Mouse (Mus musculus) forelimb bud, embryonic 11.5 days (tissue): ENCODE data around the gene Optc.
A peak's percentile ranks its signal among the peaks of the same experiment; 100 is the strongest.

Source experiments
- DNase-seq: peaks from one replicate; pipeline ENCODE4 v3.0.0-alpha.2; 2012; ENCODE audit warnings: low read depth, low spot score

The Optc gene

DNA sequence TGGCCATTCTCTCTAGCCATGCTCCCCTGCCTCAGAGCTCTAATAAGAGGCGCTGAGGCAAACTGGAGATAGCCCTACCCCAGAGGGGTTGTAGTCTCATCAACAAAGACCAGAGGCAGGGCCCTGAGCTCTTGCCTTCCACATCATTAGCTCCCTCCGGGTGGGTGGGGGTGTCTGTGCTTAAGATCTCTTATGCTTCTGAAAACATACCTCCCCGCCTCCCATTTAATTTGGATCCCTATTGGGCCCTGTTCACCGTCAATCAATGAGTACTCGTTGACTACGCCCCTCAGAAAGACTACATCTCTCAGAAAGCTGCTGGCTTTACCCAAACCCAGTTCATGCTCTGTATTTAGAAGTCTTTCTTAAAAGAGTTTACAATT lies 10.3 kb upstream of the Optc start:
- no peak for DNase-seq

DNA sequence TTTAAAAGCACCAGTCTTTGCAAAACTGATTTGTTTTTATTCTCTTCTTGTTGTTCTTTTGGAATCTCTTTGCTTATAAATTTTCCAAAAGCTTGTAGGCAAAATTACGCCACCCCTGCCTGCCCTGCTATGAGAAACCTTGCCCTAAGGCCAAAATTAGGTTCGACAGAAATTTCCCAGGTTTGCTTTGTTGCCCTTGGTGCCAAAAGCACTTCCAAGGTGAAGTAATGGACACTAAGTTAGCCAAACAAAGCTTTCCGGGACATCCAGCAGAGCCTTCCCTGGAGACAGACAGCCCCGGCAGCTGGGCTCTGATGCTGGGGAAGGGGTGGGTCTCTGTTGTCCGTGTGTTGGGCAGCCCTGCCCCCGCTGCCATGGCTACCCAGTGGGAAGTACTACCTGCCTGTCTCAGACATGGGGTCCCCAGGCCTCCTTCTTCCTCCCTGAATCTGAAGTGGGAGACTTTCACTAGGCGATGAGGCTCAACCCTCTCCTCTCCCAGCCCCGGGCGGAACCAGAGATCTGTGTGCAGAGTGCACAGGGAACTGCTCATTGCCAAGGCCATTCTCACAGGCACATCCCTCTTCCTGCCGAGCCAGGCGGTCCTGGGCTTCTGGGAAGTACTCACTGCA lies 9.8 kb upstream of the Optc start:
- no peak for DNase-seq

DNA sequence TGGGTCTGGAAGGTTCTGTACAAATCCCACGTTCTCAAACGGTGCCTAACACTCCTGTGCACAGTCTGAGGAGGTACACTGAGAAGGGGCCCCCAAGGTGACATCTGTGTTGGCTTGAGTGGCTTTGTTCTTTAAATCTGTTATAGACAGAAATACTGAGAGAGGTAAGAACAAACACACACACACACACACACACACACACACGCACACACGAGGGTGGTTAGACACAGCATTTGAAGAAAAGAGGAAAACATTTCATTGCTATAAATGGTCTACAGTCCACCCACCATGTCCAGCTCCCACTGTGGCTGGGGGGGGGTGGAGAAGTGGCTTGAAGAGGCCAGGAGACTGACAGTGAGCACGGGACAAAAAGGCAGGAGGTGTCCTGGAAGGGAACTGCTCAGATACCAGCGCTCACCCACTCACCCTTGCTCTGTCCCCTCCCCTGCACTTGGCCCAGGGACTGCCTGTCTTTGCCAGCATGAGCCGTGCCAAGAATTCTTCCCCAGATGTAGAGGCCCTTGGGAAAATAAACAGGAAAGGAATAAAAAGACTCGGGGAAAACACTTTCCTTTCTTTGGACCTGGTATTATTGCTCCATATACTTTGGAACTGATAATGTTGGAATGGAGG lies 8.0 kb upstream of the Optc start:
- no peak for DNase-seq

DNA sequence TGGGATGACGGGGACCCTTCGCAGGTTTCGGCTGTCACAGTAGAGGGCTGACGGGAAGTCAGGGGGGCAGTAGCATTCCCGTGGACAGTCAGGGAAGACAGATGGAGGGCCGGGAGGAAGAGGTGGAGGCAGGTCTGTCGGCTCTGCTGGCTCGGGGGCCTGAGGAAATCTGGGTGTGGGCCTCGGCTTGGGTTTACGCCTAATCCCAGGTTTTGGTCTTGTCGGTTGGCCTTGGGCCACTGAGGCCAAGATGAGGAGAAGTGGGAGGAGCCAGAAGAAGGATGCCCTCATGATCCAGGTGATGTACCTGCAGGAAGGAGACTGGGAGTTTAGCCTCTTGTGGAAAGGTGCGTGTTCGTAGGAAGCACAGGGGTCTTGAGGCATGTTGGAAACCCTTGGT lies 7.3 kb upstream of the Optc start:
- no peak for DNase-seq

DNA sequence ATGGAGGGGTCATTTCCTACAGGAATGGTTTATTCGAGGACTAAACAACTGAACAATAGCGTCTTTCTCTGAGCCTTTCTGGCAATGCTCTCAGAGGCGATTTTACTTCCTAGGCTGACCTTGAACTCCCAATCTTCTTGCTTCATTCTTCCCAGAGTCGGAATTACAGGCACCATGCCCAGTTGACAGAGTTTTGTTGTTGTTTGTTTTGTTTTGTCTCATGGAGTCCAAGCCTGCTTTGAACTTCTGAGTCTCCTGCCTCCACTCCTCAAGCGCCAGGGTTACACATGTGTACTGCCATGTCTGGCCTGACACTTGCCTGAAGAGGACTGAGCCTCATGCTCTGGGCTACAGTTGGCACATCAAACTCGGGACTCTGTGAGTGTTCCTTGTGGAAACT lies 5.2 kb upstream of the Optc start:
- no peak for DNase-seq

DNA sequence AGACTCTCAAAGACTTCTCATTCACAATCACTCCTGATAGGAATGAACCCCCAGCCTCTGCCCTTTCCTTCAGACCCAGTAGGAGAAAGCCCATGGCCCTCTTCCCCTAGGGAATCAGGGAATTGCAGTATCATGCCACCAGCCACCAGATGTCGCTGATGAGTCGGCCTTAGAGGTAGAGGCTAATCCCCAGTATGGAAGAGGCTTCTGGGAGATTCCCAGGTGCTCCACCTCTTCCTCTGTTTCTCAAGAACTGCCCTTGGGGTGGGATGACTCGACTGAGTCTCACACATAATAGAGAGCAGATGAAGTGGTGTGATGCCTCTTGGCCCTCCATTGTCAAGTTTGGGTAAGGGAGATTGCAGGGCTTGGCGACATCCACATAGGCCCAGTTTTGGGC lies 3.7 kb upstream of the Optc start:
- DNase-seq = peak; percentile 76

DNA sequence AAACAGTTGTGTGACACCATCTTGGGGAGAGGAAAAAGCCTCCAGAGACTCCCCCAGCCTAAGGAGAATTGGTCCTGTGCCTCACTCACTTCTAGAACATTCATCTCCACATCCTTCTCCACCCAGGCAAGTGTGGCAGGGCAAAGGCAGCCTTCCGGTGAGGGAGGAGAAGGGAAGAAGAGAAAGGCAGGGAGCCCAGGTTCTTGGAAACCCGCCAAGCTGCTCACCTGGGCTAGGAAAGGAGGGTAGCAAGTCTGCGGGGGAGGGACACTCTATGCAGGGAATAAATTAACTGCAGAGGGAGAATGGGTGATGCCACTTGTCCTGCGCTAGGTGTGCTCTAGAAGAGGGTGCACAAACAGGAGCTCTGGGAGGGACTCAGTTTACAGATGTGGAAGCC lies 3.2 kb upstream of the Optc start:
- DNase-seq = no peak

DNA sequence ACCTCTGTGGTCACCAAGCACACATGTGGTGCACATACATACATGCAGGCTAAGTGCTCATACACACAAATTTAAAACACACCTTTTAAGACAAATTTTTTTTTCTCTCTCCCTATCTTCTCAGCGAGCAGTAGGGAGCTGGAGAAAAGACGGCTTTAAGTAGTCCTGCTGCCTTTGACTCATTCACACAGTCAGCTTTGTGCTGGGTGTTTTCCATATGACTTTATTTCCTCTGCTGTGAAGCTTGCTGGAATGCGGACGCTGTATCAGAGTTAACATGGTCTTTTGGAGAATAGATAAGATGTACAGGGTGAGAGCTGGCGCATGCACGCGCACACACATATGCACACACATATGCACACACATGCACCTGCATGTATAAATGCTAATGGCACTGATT lies 2.3 kb upstream of the Optc start:
- no peak for DNase-seq

DNA sequence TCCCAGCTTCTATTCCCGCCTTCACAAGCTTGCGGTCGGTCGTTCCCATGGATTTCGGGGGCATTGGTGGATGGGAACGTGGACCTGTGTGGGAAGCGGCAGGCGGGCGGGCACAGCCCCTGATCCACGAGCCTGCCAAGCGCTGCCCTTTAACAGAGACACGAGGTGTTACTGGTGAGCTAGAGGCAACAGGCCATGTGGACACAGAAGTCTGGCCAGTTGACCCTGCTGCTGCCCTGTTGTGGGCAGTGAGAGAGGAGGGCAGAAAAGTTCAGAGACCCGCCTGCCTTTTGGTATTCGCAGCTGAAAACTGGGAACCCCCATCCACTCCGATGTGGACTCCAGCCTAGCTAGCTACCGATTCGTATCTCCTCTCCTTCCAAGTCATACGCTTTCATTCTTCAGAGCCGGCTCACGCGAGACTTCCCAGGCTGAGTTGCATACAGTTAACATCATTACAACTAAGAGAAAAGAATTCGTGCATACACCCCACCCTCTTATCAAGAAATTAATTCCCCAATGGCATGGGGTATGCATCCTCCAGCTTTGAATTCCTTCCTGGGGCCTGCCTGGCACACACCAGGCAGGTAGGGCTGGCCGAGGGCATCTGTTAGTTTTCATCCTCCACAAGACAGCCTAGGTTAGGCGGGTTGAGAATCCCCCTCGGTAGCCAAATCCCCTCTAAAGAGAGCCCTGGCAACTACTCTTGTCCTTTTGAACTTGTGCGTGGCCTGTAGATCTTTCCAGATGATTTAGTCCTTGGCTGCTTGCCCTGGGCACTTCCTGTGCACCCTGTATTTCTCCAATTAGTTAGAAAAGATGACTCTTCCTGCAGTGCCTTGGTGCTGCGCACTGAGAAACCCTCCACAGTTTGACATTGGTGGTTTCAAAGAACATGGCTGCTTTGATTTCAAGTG lies 1.1 kb upstream of the Optc start:
- no peak for DNase-seq

DNA sequence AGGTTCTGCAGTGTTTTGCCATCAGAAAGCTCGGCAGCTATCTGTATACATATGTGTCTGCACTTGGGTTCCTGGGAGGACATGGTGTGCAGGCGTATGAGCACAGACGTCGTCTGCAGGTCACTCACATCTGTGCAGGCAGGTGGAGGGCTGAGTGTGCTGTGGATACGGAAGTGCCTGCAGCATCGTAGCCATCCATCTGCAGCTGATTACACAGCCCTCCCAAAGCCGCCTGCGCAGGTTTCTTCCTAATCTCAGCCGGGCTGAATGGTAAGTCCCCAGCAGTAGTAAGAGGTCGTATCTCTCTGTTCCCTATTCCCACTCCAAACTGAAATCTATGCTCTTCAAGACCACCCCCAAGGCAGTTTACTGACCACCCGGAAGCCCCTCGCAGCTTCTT lies 1.4 kb downstream of the Optc start:
- no peak for DNase-seq

DNA sequence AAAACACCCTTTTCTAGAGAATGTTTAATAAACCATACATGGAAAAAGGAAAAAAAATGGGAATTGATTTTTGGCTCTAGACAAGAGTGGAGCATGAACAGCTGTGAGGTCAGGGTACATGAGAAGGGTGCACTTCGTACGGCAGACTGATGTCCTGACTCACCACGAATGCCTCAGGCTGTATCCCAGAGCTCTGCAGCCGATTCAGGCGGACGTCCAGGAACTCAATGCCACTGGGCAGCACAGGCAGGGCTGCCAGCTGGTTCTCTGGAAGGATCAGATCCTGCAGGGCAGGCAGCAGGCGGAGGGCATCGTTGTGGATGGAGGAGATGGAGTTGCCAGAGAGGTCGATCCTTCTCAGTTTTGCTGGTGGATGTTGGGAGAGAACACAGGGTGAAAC lies 7.0 kb downstream of the Optc start:
- DNase-seq = no peak

DNA sequence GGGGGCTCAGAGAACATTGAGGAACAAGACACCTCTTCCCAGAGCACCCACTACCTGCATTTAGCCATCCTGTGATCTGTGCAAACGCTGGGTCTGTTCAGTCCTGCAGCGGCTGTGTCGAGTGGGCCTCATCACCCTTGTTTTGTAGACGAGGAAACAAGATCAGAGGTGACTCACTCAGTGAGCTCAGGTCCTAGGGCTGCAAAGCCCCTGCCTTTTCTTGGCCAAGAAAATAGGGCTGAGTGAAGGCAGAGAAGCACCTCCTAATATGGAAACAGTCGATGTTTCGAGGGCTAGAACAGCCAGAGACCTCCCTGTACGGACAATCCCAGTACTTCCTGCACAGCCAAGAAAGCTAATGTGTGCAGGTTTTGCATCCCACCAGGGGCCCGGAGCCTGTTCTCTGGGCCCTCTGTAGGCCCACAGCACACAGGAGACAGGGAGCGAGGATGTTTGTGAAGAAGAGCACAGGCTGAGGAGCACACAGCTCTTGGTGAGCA lies 8.7 kb downstream of the Optc start:
- no peak for DNase-seq

DNA sequence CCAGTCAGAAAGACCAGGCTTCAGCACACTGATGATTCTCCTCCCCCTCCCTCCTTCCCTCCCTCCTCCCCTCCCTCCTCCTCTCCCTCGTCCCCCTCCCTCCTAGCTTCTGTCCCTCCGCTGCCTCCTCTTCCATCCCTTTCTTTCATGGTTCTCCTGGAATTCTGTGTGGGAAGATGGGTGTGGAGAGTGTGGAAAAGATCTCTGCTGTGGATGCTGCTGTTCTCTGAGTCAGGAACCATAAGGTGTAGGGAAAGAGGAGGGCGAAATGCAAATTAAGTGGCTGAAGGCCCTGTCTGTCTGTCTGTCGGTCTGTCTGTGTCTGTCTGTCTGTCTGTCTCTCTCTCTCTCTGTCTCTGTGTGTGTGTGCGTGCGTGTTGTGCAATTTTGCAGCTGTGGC lies 10.5 kb downstream of the Optc start:
- no peak for DNase-seq

DNA sequence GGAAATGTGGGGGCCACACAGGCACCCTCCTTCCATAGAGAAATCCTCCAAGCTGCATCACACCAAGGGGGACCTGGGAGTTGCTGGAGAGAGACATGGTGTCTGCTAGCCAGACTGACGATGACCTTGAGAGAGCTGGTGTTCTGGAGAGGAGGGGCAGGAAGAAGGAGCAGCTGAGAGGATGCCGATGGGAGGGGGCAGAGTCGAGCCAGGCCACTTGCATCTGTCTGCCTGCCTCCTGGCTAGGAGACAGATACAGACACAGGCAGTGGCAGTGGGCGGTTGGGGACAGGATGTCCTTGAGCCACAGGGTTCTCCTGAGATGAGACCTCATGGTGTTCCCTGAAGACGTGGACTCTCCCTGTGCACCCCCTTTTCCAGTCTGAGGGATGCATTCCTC lies 16.3 kb downstream of the Optc start:
- DNase-seq = no peak

DNA sequence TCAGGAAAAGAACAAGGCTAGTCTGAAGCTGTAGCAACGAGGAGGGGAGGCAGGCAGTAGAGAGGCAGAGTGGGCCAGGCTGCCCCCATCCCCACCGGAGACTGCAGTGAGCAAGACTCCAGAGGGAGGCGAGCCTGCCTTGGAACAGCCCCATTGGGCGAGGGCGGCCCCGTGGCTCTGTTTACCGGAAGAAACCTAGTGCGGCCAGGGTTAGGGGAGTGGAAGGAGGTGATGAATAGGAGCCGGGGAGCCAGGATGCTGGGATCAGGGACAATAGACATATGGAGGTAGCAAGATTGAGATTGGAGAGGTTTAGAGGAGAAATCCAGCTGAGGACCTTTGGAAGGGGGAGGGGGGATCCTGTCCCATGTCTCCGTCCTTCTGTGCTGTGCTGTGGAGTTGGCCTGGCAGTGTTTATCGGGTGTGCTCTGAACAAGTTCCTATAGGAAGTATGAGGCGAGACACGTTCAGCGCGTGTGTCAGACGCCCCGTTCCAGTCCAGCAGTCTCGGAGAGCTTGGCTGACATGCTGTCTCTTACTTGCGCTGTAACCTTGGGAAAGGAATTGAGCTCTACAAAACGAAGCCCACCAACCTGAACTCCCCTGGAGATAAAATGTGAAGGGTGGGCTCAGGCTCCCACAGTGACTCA lies 17.7 kb downstream of the Optc start:
- no peak for DNase-seq

DNA sequence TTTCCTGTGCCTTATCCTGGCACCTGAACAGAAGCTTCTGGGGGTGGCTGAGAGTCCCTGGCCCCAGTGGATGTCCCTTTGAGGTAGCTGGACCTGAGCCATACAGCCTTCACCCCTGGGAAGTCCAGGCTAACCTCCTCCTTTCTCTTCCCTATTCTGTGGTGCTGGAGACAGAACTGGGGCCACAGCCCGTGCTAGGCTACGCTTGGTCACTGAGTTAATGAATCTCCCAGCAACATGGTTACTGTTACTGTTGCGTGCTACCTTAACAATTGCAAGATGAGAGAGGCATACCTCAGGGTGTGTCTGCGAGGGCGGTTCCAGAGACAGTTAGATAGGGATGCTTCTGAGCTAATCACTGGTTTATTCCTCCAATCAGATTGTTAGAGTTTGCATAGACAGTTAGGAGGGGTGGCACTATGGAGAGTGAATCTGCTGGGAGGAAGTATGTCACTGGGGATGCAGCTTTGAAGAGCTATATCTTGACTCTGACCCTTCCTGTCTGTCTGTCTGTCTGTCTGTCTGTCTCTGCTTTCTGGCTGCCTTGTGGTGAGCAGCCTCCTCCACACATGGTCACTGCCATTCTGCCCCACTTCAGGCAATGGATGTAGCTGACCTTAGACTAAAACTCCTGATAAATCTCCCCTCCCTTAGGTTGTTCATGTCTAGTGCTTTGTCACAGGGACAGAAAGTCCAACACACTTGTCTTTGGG lies 20.1 kb downstream of the Optc start:
- no peak for DNase-seq

DNA sequence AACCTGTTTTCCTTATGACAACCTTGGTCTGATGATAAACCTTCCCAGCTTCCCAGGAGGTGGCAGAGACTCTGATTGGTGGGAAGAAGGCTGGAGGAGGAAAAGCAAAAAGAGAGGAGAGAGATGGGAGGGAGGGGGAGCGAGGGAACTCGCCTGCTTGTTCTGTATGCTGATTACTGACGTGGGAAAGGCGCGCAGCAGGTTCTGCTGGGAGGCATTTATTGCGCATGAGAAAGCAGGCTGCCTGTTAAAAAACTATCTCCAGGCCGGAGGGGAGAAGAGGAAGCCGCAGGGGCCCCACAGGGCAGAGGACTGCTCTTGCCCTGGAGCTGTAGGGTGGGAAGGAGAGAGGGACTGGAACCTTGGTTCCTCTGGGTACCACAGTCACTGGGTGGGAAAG lies 20.8 kb downstream of the Optc start:
- no peak for DNase-seq

DNA sequence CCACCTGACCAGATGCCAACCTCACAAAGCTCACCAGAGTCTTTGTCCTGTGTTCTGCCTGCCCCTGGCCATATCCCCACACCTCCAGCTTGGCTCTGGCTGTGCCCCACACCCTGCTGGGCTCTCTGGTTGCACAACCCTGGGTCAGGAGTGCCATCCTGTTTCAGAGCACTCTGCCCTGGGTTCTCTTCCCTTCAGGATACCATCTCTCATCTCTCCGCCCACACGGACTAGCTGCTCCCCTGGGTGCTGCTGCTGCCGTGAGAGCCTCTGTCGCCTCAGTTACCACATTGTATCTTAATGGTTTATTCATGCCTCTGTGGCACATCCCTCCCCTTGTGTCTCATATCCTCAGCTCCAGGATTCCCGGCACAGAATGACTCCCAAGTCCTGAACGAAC lies 21.4 kb downstream of the Optc start:
- no peak for DNase-seq

DNA sequence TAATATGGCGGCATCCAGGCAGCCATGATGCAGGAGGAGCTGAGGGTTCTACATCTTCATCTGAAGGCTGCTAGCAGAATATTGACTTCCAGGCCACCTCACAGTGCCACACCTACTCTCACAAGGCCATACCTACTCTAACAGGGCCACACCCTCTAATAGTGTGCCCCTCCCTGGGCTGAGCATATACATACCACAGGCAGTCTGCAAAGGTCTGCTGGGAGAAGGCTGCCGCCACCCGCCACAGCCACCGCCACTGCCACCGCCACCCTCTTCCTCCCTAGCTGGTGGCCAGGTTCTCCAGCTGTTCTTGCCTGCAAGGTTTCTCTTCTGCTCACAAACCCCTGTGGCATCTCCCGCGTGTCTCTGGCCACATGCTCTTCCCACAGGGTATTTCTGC lies 22.0 kb downstream of the Optc start:
- DNase-seq = no peak

DNA sequence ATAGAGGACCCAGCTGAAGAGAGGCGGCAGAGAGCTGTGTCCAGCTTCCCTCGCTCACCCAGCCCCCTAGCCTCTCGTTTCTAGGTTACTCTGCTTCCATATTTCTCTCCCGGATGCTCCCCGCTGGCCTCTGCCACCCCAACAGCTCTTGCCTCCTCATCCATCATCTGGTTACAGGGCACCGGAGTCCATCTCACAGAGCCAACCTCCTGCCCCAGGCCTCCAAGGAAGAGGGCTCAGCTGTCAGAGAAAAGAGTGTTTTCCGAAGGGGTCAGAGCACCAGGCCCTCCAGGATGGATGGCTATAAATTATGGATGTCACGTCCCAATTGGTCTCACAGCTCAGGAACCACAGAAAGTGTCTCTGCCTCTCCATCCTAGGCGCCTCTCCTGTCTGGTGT lies 23.1 kb downstream of the Optc start:
- no peak for DNase-seq

DNA sequence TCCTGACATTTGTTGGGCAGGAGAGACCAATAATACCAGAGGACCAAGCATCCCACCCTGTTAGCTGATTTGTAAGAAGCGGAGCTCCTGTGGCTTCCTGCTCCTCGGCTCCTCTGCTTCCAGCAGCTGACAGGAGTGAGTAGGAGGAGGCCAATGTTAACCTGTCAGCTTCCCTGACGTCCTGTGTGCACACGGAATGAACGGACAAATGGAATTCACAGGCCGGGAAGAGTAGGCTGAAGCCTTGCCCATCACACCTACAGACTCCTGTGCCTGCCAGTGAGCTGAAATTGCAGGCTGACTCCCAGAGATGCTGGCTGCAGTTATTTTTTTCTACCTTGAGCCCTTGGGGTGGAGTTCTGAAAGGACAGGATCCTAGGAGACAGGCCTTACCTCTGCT lies 23.7 kb downstream of the Optc start:
- no peak for DNase-seq
